Mouse (Mus musculus) intestine, embryonic 16.5 days (tissue): Measurements from ENCODE around the gene Ugt1a9. TPM values are rescaled to one million over a fixed set of nuclear protein-coding genes. Genes with fewer than 3 reads are reported as not detected.

ENCODE experiments used
- ATAC-seq: fragments of 200-750 bp; cut with Nextera tagmentation; 2 replicates; pipeline ENCODE4 v1.8.0; 2017; ENCODE audit warnings: moderate TSS enrichment, moderate library complexity
- H3K27ac ChIP-seq: fragments of 300-500 bp; sonication (generic); 2 replicates; pipeline ENCODE4 v1.5.1; 2014; ENCODE audit warnings: mild to moderate bottlenecking, low read length
- H3K27me3 ChIP-seq: fragments of 300-500 bp; sonication (generic); replicated peaks from 2 replicates; pipeline ENCODE4 v1.6.1; 2014; ENCODE audit warnings: low read length, control low read depth, mixed read lengths; ENCODE audit not compliant: control insufficient read depth, insufficient read depth
- H3K36me3 ChIP-seq: fragments of 300-500 bp; sonication (generic); 2 replicates; pipeline ENCODE4 v1.6.1; 2014; ENCODE audit warnings: low read length, control low read depth; ENCODE audit not compliant: control insufficient read depth, insufficient read depth
- H3K4me1 ChIP-seq: fragments of 300-500 bp; sonication (generic); 2 replicates; pipeline ENCODE4 v1.6.1; 2014; ENCODE audit warnings: low read length, control low read depth, mixed read lengths; ENCODE audit not compliant: control insufficient read depth, insufficient read depth
- H3K4me2 ChIP-seq: fragments of 300-500 bp; sonication (generic); 2 replicates; pipeline ENCODE4 v1.6.1; 2014; ENCODE audit warnings: low read depth, low read length, control low read depth
- H3K4me3 ChIP-seq: fragments of 300-500 bp; sonication (generic); 2 replicates; pipeline ENCODE4 v1.5.1; 2014; ENCODE audit warnings: mild to moderate bottlenecking, low read length
- H3K9ac ChIP-seq: fragments of 300-500 bp; sonication (generic); 2 replicates; pipeline ENCODE4 v1.6.1; 2014; ENCODE audit warnings: low read depth, low read length
- H3K9me3 ChIP-seq: fragments of 300-500 bp; sonication (generic); 2 replicates; pipeline ENCODE4 v1.6.1; 2016; ENCODE audit warnings: low read length, control low read depth; ENCODE audit not compliant: control insufficient read depth
- WGBS: fragments of 180-500 bp; shearing (Covaris S2); extraction: QIAGEN DNeasy Blood & Tissue Kit; methylation state at CpG from one replicate; pipeline ENCODE4 v1.1.7; 2014; 5-methylcytosine and 5-hydroxymethylcytosine counted together
- polyA plus RNA-seq: library from polyadenylated mRNA; unstranded; fragments of >200 nt; fragmentation: Nextera tagmentation; extraction: Ambion mirVana; gene quantifications from 2 replicates; pipeline ENCODE4 v1.2.1, GENCODE M21; 2015

Ugt1a9 gene
- polyA plus RNA-seq, 1 experiment from 2014 or later = 17.8 TPM

- Histone ChIP-seq H3K36me3 (no peaks in the 10 kb centered on the region), H3K9ac (no peak overlapping the region), H3K4me2 (no peak overlapping the region), H3K27ac (no peak overlapping the region), H3K4me3 (no peak overlapping the region), H3K9me3 (no peaks in the 10 kb centered on the region), H3K27me3 (no peaks in the 10 kb centered on the region), H3K4me1 (no peaks in the 10 kb centered on the region)
- WGBS = 92% methylated on average over 1 of the region's 1 CpGs
- no peak for ATAC-seq
These were observed 125.1 kb downstream of the Ugt1a9 start for GRCm38 (mm10) chr1:88195687-88196086.

- 72% methylated on average over 3 of the region's 3 CpGs for WGBS
- Histone ChIP-seq H3K36me3 (no peaks in the 10 kb centered on the region), H3K9ac (no peak overlapping the region), H3K9me3 (no peaks in the 10 kb centered on the region), H3K4me2 (no peak overlapping the region), H3K4me1 (no peaks in the 10 kb centered on the region), H3K27me3 (no peaks in the 10 kb centered on the region), H3K4me3 (no peak overlapping the region), H3K27ac (no peak overlapping the region)
- ATAC-seq = no peak
These were observed 126.8 kb downstream of the Ugt1a9 start for GRCm38 (mm10) chr1:88197443-88197842.

GRCm38 (mm10) chr1:88199996-88200395 is 129.4 kb downstream of the Ugt1a9 start:
- no peak for ATAC-seq
- 58% methylated on average over 2 of the region's 2 CpGs for WGBS
- Histone ChIP-seq H3K4me3 (no peak overlapping the region), H3K27me3 (no peaks in the 10 kb centered on the region), H3K27ac (no peak overlapping the region), H3K4me1 (no peaks in the 10 kb centered on the region), H3K36me3 (no peaks in the 10 kb centered on the region), H3K9me3 (peaks cover 3% of the 10 kb centered on the region; the same call in 1 of the 2 replicates), H3K9ac (no peak overlapping the region), H3K4me2 (no peak overlapping the region)

GRCm38 (mm10) chr1:88200456-88200855 is 129.9 kb downstream of the Ugt1a9 start, which contains the start of gene Ugt1a2:
Gene Ugt1a2, plus strand, starts transcription at chr1:88200601.
- no peak within 1 kb of the TSS for H3K4me2 ChIP-seq
- H3K36me3 ChIP-seq = no peaks in the 10 kb centered on the region
- 68% methylated on average over 7 of the region's 7 CpGs for WGBS
- H3K27me3 ChIP-seq = no peaks in the 10 kb centered on the region
- no peaks in the 10 kb centered on the region for H3K4me1 ChIP-seq
- H3K9ac ChIP-seq = no peak within 1 kb of the TSS
- no peak within 1 kb of the TSS for H3K4me3 ChIP-seq
- H3K27ac ChIP-seq = no peak within 1 kb of the TSS
- no peak for ATAC-seq
- peaks cover 3% of the 10 kb centered on the region; the same call in 1 of the 2 replicates for H3K9me3 ChIP-seq

- peak within 1 kb of the TSS; percentile 83 for H3K9ac ChIP-seq
- peak within 1 kb of the TSS; percentile 93 for H3K4me2 ChIP-seq
- peaks cover 3% of the 10 kb centered on the region; the same call in 1 of the 2 replicates for H3K9me3 ChIP-seq
- H3K36me3 ChIP-seq = no peaks in the 10 kb centered on the region
- H3K27me3 ChIP-seq = no peaks in the 10 kb centered on the region
- no peaks in the 10 kb centered on the region for H3K4me1 ChIP-seq
- WGBS = 7% methylated on average over 62 of the region's 62 CpGs
- H3K27ac ChIP-seq = peak within 1 kb of the TSS; percentile 58; the same call in 1 of the 2 replicates
- H3K4me3 ChIP-seq = peak within 1 kb of the TSS; percentile 59
- peak; percentile 92 for ATAC-seq
These were observed 134.8 kb downstream of the Ugt1a9 start, which contains the start of gene Dnajb3 for GRCm38 (mm10) chr1:88205294-88205922. Gene Dnajb3, minus strand, starts transcription at chr1:88205782.

- Histone ChIP-seq H3K27me3 (no peaks in the 10 kb centered on the region), H3K4me3 (no peak overlapping the region), H3K36me3 (no peaks in the 10 kb centered on the region), H3K9ac (no peak overlapping the region), H3K9me3 (peaks cover 8% of the 10 kb centered on the region), H3K4me2 (no peak overlapping the region), H3K27ac (peak overlapping the region; percentile 50; the same call in 1 of the 2 replicates), H3K4me1 (no peaks in the 10 kb centered on the region)
- peak; percentile 48 for ATAC-seq
- 67% methylated on average over 2 of the region's 2 CpGs for WGBS
These were observed 136.4 kb downstream of the Ugt1a9 start for GRCm38 (mm10) chr1:88206843-88207479.

- 65% methylated on average over 8 of the region's 8 CpGs for WGBS
- no peaks in the 10 kb centered on the region for H3K27me3 ChIP-seq
- H3K36me3 ChIP-seq = no peaks in the 10 kb centered on the region
- H3K9me3 ChIP-seq = peaks cover 40% of the 10 kb centered on the region
- no peak within 1 kb of the TSS for H3K27ac ChIP-seq
- ATAC-seq = peak; percentile 48
- H3K9ac ChIP-seq = no peak within 1 kb of the TSS
- H3K4me1 ChIP-seq = no peaks in the 10 kb centered on the region
- no peak within 1 kb of the TSS for H3K4me3 ChIP-seq
- no peak within 1 kb of the TSS; the same call in 1 of the 2 replicates for H3K4me2 ChIP-seq
These were observed 141.2 kb downstream of the Ugt1a9 start, which contains the start of gene Ugt1a1 for GRCm38 (mm10) chr1:88211812-88212211. Gene Ugt1a1, plus strand, starts transcription at chr1:88211959.

- ATAC-seq = no peak; the same call in 1 of the 2 replicates
- H3K9me3 ChIP-seq = peaks cover 46% of the 10 kb centered on the region
- WGBS = 58% methylated on average over 8 of the region's 8 CpGs
- H3K4me2 ChIP-seq = no peak overlapping the region; the same call in 1 of the 2 replicates
- no peak overlapping the region for H3K4me3 ChIP-seq
- H3K36me3 ChIP-seq = no peaks in the 10 kb centered on the region
- no peaks in the 10 kb centered on the region for H3K4me1 ChIP-seq
- no peak overlapping the region for H3K9ac ChIP-seq
- H3K27me3 ChIP-seq = no peaks in the 10 kb centered on the region
- no peak overlapping the region for H3K27ac ChIP-seq
These were observed 141.9 kb downstream of the Ugt1a9 start for GRCm38 (mm10) chr1:88212341-88213045.

GRCm38 (mm10) chr1:88213061-88213460 is 142.5 kb downstream of the Ugt1a9 start:
- Histone ChIP-seq H3K9me3 (peaks cover 48% of the 10 kb centered on the region), H3K27me3 (no peaks in the 10 kb centered on the region), H3K36me3 (no peaks in the 10 kb centered on the region), H3K4me3 (no peak overlapping the region), H3K27ac (no peak overlapping the region), H3K9ac (no peak overlapping the region), H3K4me2 (no peak overlapping the region), H3K4me1 (no peaks in the 10 kb centered on the region)
- WGBS = 83% methylated on average over 1 of the region's 1 CpGs
- peak; percentile 14; the same call in 1 of the 2 replicates for ATAC-seq
